8 mouse cellular contexts compared by ENCODE assay signal in genomic region chr8:70644065-70644464, GRCm38 (mm10). TPM values are rescaled to one million over a fixed set of nuclear protein-coding genes. Genes with fewer than 3 reads are reported as not detected.
DNase-seq lines count a peak whose midpoint lies in the region; ATAC-seq and TF ChIP-seq lines count a peak whose summit lies in the region.

No protein-coding gene starts in this region.

- peak; percentile 55 for TF ChIP-seq CTCF in intestine, postnatal 0 days (IDR thresholded peaks at IDR 0.05; ENCODE audit: low read depth)

- H3K4me2 ChIP-seq in intestine, postnatal 0 days (replicated peaks; ENCODE audit: low read depth): no peak overlapping the region
- H3K4me2 ChIP-seq in intestine, embryonic 16.5 days (ENCODE audit: low read depth, low read length): no peak overlapping the region

- H3K27ac ChIP-seq in intestine, postnatal 0 days (ENCODE audit: low read depth, low read length): no peak overlapping the region
- no peak overlapping the region for H3K27ac ChIP-seq in intestine, embryonic 16.5 days (ENCODE audit: low read length)
- no peak overlapping the region for H3K27ac ChIP-seq in limb, embryonic 10.5 days

- H3K9ac ChIP-seq in intestine, postnatal 0 days (ENCODE audit: low read depth, low read length): no peak overlapping the region
- H3K9ac ChIP-seq in intestine, embryonic 16.5 days (ENCODE audit: low read depth, low read length): no peak overlapping the region

- H3K27me3 ChIP-seq in intestine, postnatal 0 days (replicated peaks; ENCODE audit: control insufficient read depth, insufficient read depth, low read length): no peaks in the 10 kb centered on the region
- no peaks in the 10 kb centered on the region for H3K27me3 ChIP-seq in intestine, embryonic 16.5 days (replicated peaks; ENCODE audit: control insufficient read depth, insufficient read depth, low read length)
- no peaks in the 10 kb centered on the region for H3K27me3 ChIP-seq in limb, embryonic 10.5 days (ENCODE audit: low read depth, poor library complexity, severe bottlenecking)

- peaks cover 11% of the 10 kb centered on the region; the same call in 1 of the 2 replicates for H3K4me1 ChIP-seq in intestine, postnatal 0 days (replicated peaks; ENCODE audit: control insufficient read depth, insufficient read depth, low read length)
- peaks cover 25% of the 10 kb centered on the region for H3K4me1 ChIP-seq in intestine, embryonic 16.5 days (ENCODE audit: control insufficient read depth, insufficient read depth, low read length)
- H3K4me1 ChIP-seq in limb, embryonic 10.5 days: peaks cover 44% of the 10 kb centered on the region

- no peak overlapping the region for H3K4me3 ChIP-seq in intestine, postnatal 0 days (ENCODE audit: low read depth, low read length)
- H3K4me3 ChIP-seq in intestine, embryonic 16.5 days (ENCODE audit: low read length): no peak overlapping the region
- no peak overlapping the region for H3K4me3 ChIP-seq in limb, embryonic 10.5 days

- 0 out of 2 replicates have a peak, but pooled peaks cover 3% of the 10 kb centered on the region for H3K36me3 ChIP-seq in intestine, postnatal 0 days (ENCODE audit: control insufficient read depth, insufficient read depth)
- no peaks in the 10 kb centered on the region for H3K36me3 ChIP-seq in intestine, embryonic 16.5 days (ENCODE audit: control insufficient read depth, insufficient read depth, low read length)
- H3K36me3 ChIP-seq in limb, embryonic 10.5 days: peaks cover 5% of the 10 kb centered on the region

- WGBS in intestine, postnatal 0 days: 88% methylated on average over 2 of the region's 2 CpGs
- 77% methylated on average over 2 of the region's 2 CpGs for WGBS in intestine, embryonic 16.5 days
- WGBS in limb, embryonic 10.5 days: 86% methylated on average over 2 of the region's 2 CpGs

- H3K9me3 ChIP-seq in intestine, postnatal 0 days (ENCODE audit: control insufficient read depth): no peaks in the 10 kb centered on the region
- H3K9me3 ChIP-seq in intestine, embryonic 16.5 days (ENCODE audit: control insufficient read depth, low read length): no peaks in the 10 kb centered on the region
- no peaks in the 10 kb centered on the region for H3K9me3 ChIP-seq in limb, embryonic 10.5 days (replicated peaks)

- no peak for ATAC-seq in intestine, postnatal 0 days
- no peak for ATAC-seq in intestine, embryonic 16.5 days

- DNase-seq in thymus, postnatal 4 days: peak; percentile 77
- DNase-seq in thymus, postnatal 10 days (ENCODE audit: low spot score in 2 of 2): no peak
- DNase-seq in kidney, postnatal 4 days: peak; percentile 59 to 73
- no peak for DNase-seq in urinary bladder, postnatal 36 days (ENCODE audit: low spot score in 2 of 2)
- no peak for DNase-seq in right cerebral cortex, postnatal 14 days
- DNase-seq in limb, embryonic 10.5 days (ENCODE audit: low spot score): no peak

RNA-seq across cellular contexts. Expression of gene Gdf15, which starts 11.8 kb away (rescaled TPM):
- 1.7 and 1.9 TPM in 2 replicates for polyA plus RNA-seq in intestine, postnatal 0 days (2015; fragmentation: Nextera tagmentation; extraction: Ambion mirVana)
- 3.6 and 3.7 TPM in 2 replicates for polyA plus RNA-seq in intestine, embryonic 16.5 days (2015; fragmentation: Nextera tagmentation; extraction: Ambion mirVana)
- polyA plus RNA-seq in limb, embryonic 10.5 days (2016; fragmentation: Nextera tagmentation; extraction: Ambion mirVana): not detected in 2 replicates

RNA-seq across cellular contexts. Expression of gene Pgpep1, which starts 16.1 kb away (rescaled TPM):
- 79.0 and 92.1 TPM in 2 replicates for polyA plus RNA-seq in intestine, postnatal 0 days (2015; fragmentation: Nextera tagmentation; extraction: Ambion mirVana)
- 88.3 and 101 TPM in 2 replicates for polyA plus RNA-seq in intestine, embryonic 16.5 days (2015; fragmentation: Nextera tagmentation; extraction: Ambion mirVana)
- 44.7 and 45.0 TPM in 2 replicates for polyA plus RNA-seq in limb, embryonic 10.5 days (2016; fragmentation: Nextera tagmentation; extraction: Ambion mirVana)

RNA-seq across cellular contexts. Expression of gene Lrrc25, which starts 28.1 kb away (rescaled TPM):
- 2.1 and 2.2 TPM in 2 replicates for polyA plus RNA-seq in intestine, postnatal 0 days (2015; fragmentation: Nextera tagmentation; extraction: Ambion mirVana)
- polyA plus RNA-seq in intestine, embryonic 16.5 days (2015; fragmentation: Nextera tagmentation; extraction: Ambion mirVana): 2.9 and 3.0 TPM in 2 replicates
- 0.38 and 0.64 TPM in 2 replicates for polyA plus RNA-seq in limb, embryonic 10.5 days (2016; fragmentation: Nextera tagmentation; extraction: Ambion mirVana)

RNA-seq across cellular contexts. Expression of gene Lsm4, which starts 29.0 kb away (rescaled TPM):
- polyA plus RNA-seq in intestine, postnatal 0 days (2015; fragmentation: Nextera tagmentation; extraction: Ambion mirVana): 181 and 182 TPM in 2 replicates
- polyA plus RNA-seq in intestine, embryonic 16.5 days (2015; fragmentation: Nextera tagmentation; extraction: Ambion mirVana): 228 and 246 TPM in 2 replicates
- polyA plus RNA-seq in limb, embryonic 10.5 days (2016; fragmentation: Nextera tagmentation; extraction: Ambion mirVana): 405 and 438 TPM in 2 replicates

RNA-seq across cellular contexts. Expression of gene Ssbp4, which starts 35.4 kb away (rescaled TPM):
- 63.2 and 65.3 TPM in 2 replicates for polyA plus RNA-seq in intestine, postnatal 0 days (2015; fragmentation: Nextera tagmentation; extraction: Ambion mirVana)
- polyA plus RNA-seq in intestine, embryonic 16.5 days (2015; fragmentation: Nextera tagmentation; extraction: Ambion mirVana): 63.2 and 73.9 TPM in 2 replicates
- 164 and 182 TPM in 2 replicates for polyA plus RNA-seq in limb, embryonic 10.5 days (2016; fragmentation: Nextera tagmentation; extraction: Ambion mirVana)

Comparison
In these comparisons a context has a peak if more than half of its experiments do, and no peak if none do; other contexts are left out.
1. DNase-seq: peak in thymus, postnatal 4 days (single experiment) and kidney, postnatal 4 days (2 of 2); none in thymus, postnatal 10 days (0 of 2), urinary bladder, postnatal 36 days (0 of 2), right cerebral cortex, postnatal 14 days (single experiment) and limb, embryonic 10.5 days (single experiment).